Mouse (Mus musculus): ENCODE results near the gene Brms1l.

Gene Brms1l

GRCm38 (mm10) chr12:55859409-55860349, 23.6 kb downstream of the Brms1l start:
- in situ Hi-C loops (cut with MboI, MseI): no loop called here

GRCm38 (mm10) chr12:55860631-55861030, 24.5 kb downstream of the Brms1l start:
- in situ Hi-C loops (cut with MboI, MseI): no loop called here

- in situ Hi-C loops (cut with MboI, MseI): no loop called here
These were observed 31.6 kb downstream of the Brms1l start for GRCm38 (mm10) chr12:55867738-55868137.

GRCm38 (mm10) chr12:55869622-55870322, 33.6 kb downstream of the Brms1l start:
- in situ Hi-C loops (cut with MboI, MseI): no loop called here

GRCm38 (mm10) chr12:55885449-55885848, 49.3 kb downstream of the Brms1l start:
- in situ Hi-C loops (cut with MboI, MseI): no loop called here

GRCm38 (mm10) chr12:55888570-55888969, 52.4 kb downstream of the Brms1l start:
- in situ Hi-C loops (cut with MboI, MseI): no loop called here

GRCm38 (mm10) chr12:55904801-55905200, 68.7 kb downstream of the Brms1l start:
- in situ Hi-C loops (cut with MboI, MseI): no loop called here

GRCm38 (mm10) chr12:55912138-55912537, 76.0 kb downstream of the Brms1l start:
- in situ Hi-C loops (cut with MboI, MseI): no loop called here

- in situ Hi-C loops (cut with MboI, MseI): no loop called here
These were observed 77.1 kb downstream of the Brms1l start for GRCm38 (mm10) chr12:55913201-55913600.

- in situ Hi-C loops (cut with MboI, MseI): no loop called here
These were observed 80.1 kb downstream of the Brms1l start for GRCm38 (mm10) chr12:55916250-55916649.

- in situ Hi-C loops (cut with MboI, MseI): no loop called here
These were observed 80.9 kb downstream of the Brms1l start for GRCm38 (mm10) chr12:55917020-55917419.
